Mouse (Mus musculus) testis, adult 2 months (tissue): ENCODE data around the gene Etl4. TPM values are rescaled to one million over a fixed set of nuclear protein-coding genes. Genes with fewer than 3 reads are reported as not detected.

ENCODE experiments used
- H3K27ac ChIP-seq: fragments of 200-500 bp; 2 replicates; pipeline ENCODE4 v1.5.1; 2012; ENCODE audit warnings: low read depth, low read length; ENCODE audit not compliant: control insufficient read depth, insufficient read depth
- H3K27me3 ChIP-seq: fragments of 200-500 bp; 2 replicates; pipeline ENCODE4 v1.6.1; 2012; ENCODE audit warnings: mild to moderate bottlenecking, low read length, moderate library complexity; ENCODE audit not compliant: control insufficient read depth, insufficient read depth
- H3K36me3 ChIP-seq: fragments of 200-500 bp; 2 replicates; pipeline ENCODE4 v1.6.1; 2012; ENCODE audit warnings: mild to moderate bottlenecking, low read length; ENCODE audit not compliant: control insufficient read depth, insufficient read depth
- H3K4me1 ChIP-seq: fragments of 200-500 bp; 2 replicates; pipeline ENCODE4 v1.6.1; 2012; ENCODE audit warnings: low read length; ENCODE audit not compliant: control insufficient read depth, insufficient read depth
- H3K4me3 ChIP-seq: fragments of 200-500 bp; 2 replicates; pipeline ENCODE4 v1.5.1; 2012; ENCODE audit warnings: low read depth, mild to moderate bottlenecking, low read length, moderate library complexity, mixed read lengths; ENCODE audit not compliant: control insufficient read depth
- CTCF ChIP-seq: fragments of 200-500 bp; IDR thresholded peaks from 2 replicates; pipeline ENCODE4 v1.5.1; 2012; ENCODE audit warnings: low read depth, mild to moderate bottlenecking, inconsistent platforms, low read length, moderate library complexity; ENCODE audit not compliant: control insufficient read depth, insufficient read depth, insufficient replicate concordance
- POLR2A ChIP-seq: fragments of 200-500 bp; IDR thresholded peaks from 2 replicates; pipeline ENCODE4 v1.6.1; 2012; ENCODE audit warnings: low read depth, mild to moderate bottlenecking, inconsistent platforms, low read length, moderate library complexity; ENCODE audit not compliant: control insufficient read depth
- polyA plus RNA-seq: library from polyadenylated mRNA; depleted of rRNA; stranded (reverse); fragments of >200 nt; gene quantifications from 2 replicates; pipeline ENCODE4 v1.2.3, GENCODE M21; 2012

Etl4 gene
- polyA plus RNA-seq, 1 experiment = 16.3 TPM

GRCm38 (mm10) chr2:20302517-20302916 lies 392.9 kb downstream of the Etl4 start:
- Histone ChIP-seq H3K4me1 (no peaks in the 10 kb centered on the region), H3K4me3 (no peak overlapping the region), H3K27ac (no peak overlapping the region), H3K36me3 (no peaks in the 10 kb centered on the region), H3K27me3 (no peaks in the 10 kb centered on the region)
- no peak for TF ChIP-seq POLR2A
- TF ChIP-seq CTCF = no peak

DNA sequence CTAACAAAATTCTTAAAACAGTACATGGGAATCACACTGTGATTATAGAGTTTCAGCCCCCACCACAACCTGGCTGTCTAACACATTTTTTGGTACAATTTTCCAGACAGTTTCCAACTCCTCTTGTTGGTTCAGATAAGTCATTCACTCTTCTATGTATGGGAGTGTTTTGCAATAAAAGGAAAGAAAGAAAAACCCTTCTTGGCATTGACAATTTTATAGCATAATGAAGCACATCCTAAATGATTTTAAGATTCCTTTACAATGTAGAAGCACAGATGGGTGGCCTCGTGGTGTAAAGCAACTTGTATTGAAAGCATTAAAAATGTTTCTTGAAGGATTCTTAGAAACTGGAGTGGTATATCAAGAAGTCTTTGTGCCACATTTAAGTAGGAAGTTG lies 415.4 kb downstream of the Etl4 start:
- no peak overlapping the region for H3K4me3 ChIP-seq
- no peaks in the 10 kb centered on the region for H3K27me3 ChIP-seq

GRCm38 (mm10) chr2:20336176-20336575 lies 426.6 kb downstream of the Etl4 start:
- no peak overlapping the region for H3K27ac ChIP-seq
- H3K4me3 ChIP-seq = no peak overlapping the region
- H3K36me3 ChIP-seq = no peaks in the 10 kb centered on the region
- H3K4me1 ChIP-seq = no peaks in the 10 kb centered on the region
- TF ChIP-seq CTCF = no peak
- TF ChIP-seq POLR2A = no peak
- H3K27me3 ChIP-seq = no peaks in the 10 kb centered on the region

More for the DNA sequence above, 415.4 kb downstream of the Etl4 start:
- no peaks in the 10 kb centered on the region for H3K36me3 ChIP-seq
- no peak for TF ChIP-seq CTCF
- TF ChIP-seq POLR2A = no peak
- no peak overlapping the region for H3K27ac ChIP-seq
- no peaks in the 10 kb centered on the region for H3K4me1 ChIP-seq

DNA sequence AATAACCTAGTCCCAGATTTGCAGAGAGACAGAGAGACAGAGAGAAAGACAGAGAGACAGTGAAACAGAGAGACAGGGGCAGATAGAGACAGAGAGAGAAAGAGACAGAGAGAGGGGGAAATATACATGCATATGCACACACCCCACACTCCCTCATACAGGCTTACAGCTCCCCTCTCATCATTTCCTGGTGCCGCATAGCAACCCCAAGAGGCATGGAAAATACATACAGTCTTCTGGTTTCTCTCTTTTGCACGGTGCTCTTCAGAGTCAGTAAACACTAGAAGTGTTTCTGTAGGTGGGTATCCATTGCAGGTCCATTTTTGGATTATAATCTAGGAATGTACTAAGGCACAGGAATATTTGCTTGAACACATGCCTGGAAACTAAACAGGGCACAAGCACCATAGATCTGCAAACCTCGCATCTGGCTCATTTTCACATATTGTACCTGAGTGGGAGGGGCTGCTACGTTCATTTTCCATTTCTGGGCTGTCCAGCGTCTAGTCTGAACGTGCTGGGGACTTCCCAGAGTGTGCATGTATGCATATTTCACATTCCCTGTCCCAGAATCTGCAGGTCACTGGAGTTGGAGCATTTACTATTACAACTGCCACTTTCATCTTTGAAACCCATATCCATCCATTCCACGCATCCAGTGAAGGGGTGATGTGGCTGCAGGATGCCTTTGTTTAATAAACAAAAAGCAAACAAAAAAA lies 429.6 kb downstream of the Etl4 start:
- no peaks in the 10 kb centered on the region for H3K27me3 ChIP-seq
- H3K27ac ChIP-seq = no peak overlapping the region
- no peak overlapping the region for H3K4me3 ChIP-seq
- no peak for TF ChIP-seq CTCF
- no peak for TF ChIP-seq POLR2A
- H3K36me3 ChIP-seq = no peaks in the 10 kb centered on the region
- H3K4me1 ChIP-seq = no peaks in the 10 kb centered on the region

GRCm38 (mm10) chr2:20339919-20340318 lies 430.3 kb downstream of the Etl4 start:
- H3K4me1 ChIP-seq = no peaks in the 10 kb centered on the region
- H3K36me3 ChIP-seq = no peaks in the 10 kb centered on the region
- TF ChIP-seq CTCF (no peak), POLR2A (no peak)
- no peak overlapping the region for H3K4me3 ChIP-seq
- no peaks in the 10 kb centered on the region for H3K27me3 ChIP-seq
- no peak overlapping the region for H3K27ac ChIP-seq

GRCm38 (mm10) chr2:20346873-20347272 lies 437.3 kb downstream of the Etl4 start:
- no peaks in the 10 kb centered on the region for H3K36me3 ChIP-seq
- no peaks in the 10 kb centered on the region for H3K4me1 ChIP-seq
- no peak overlapping the region for H3K4me3 ChIP-seq
- H3K27ac ChIP-seq = no peak overlapping the region
- no peak for TF ChIP-seq POLR2A
- no peak for TF ChIP-seq CTCF
- H3K27me3 ChIP-seq = no peaks in the 10 kb centered on the region

DNA sequence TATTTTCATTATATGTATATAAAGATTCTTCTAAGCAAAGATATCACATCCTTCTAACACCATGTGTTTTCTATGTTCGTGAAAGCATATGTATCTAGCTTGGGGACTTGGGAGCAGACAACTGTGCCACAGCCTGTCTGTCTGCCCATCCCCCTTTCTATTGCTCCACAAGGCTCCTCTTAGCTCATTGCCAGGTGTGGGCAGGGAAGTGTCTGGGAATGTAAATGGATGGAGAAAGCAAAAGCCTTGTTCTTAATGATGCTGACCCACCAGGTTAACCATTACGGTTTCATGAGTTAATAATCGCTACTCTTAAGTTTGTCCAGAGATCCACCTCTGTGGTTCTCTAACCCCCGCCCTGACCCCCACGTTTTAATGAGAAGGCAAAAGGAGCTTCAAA lies 439.7 kb downstream of the Etl4 start:
- Histone ChIP-seq H3K36me3 (no peaks in the 10 kb centered on the region), H3K4me1 (no peaks in the 10 kb centered on the region)
- TF ChIP-seq CTCF (no peak), POLR2A (no peak)

More for the DNA sequence above, 439.7 kb downstream of the Etl4 start:
- H3K27me3 ChIP-seq = no peaks in the 10 kb centered on the region
- no peak overlapping the region for H3K4me3 ChIP-seq
- no peak overlapping the region for H3K27ac ChIP-seq
